9 mouse cellular contexts compared by ENCODE assay signal in genomic region chr11:104302628-104303027, GRCm38 (mm10).
DNase-seq lines count a peak whose midpoint lies in the region; ATAC-seq and TF ChIP-seq lines count a peak whose summit lies in the region.
"Had no signal": no experiment of that assay in that cellular context is flagged by ENCODE, and none has a peak within 500 bp of the region (broad histone marks: within the 10 kb centered on the region; RNA-seq: fewer than 3 reads in every experiment).

No protein-coding gene starts in this region.

- H3K27ac ChIP-seq in layer of hippocampus, adult 2 months, result peak overlapping the region; percentile 43; the same call in 1 of the 2 replicates

- H3K4me3 ChIP-seq in layer of hippocampus, adult 2 months, result no peak overlapping the region

- DNase-seq in frontal cortex, postnatal 10 days (ENCODE audit: low spot score in 2 of 2), result no peak
- DNase-seq in layer of hippocampus, adult 2 months (ENCODE audit: low spot score in 2 of 2), result peak in 1 of 2 experiments; percentile 34
- DNase-seq in layer of hippocampus, postnatal 14 days (ENCODE audit: low spot score in 2 of 2), result no peak
- DNase-seq in 3T3-L1 (ENCODE audit: low read depth, low spot score), result peak; percentile 28
- peak; percentile 28 for DNase-seq in forelimb bud, embryonic 11.5 days (ENCODE audit: low read depth, low spot score)
- DNase-seq in kidney, postnatal 10 days, result no peak
- DNase-seq: lung, postnatal 10 days had no signal

- no peak for TF ChIP-seq CTCF in layer of hippocampus, adult 2 months (conservative IDR thresholded peaks at IDR 0.05)

- ATAC-seq in frontal cortex, adult (ENCODE audit: low TSS enrichment), result peak; percentile 64
- no peak for ATAC-seq in megakaryocyte, adult 5-6 weeks (ENCODE audit: poor library complexity, severe bottlenecking)

Comparison
In these comparisons a context has a peak if more than half of its experiments do, and no peak if none do; other contexts are left out.
1. DNase-seq: peak in 3T3-L1 (single experiment) and forelimb bud, embryonic 11.5 days (single experiment); none in frontal cortex, postnatal 10 days (0 of 2), layer of hippocampus, postnatal 14 days (0 of 2) and kidney, postnatal 10 days (single experiment).